Mouse (Mus musculus) midbrain, embryonic 13.5 days (tissue): ENCODE measurements at regions not wholly inside any gene's neighbourhood (a gene's known extent, or its start where the extent isn't known, plus 50 kb on each side); places are given as distances from the start of the nearest gene placed in this dataset.
A peak's percentile ranks its signal among the peaks of the same experiment; 100 is the strongest.

Experiments used
- ATAC-seq: fragments of 200-750 bp; cut with Nextera tagmentation; 2 replicates; pipeline ENCODE4 v1.8.0; 2017; ENCODE audit warnings: mild to moderate bottlenecking, moderate TSS enrichment, moderate library complexity
- H3K27ac ChIP-seq: fragments of 300-500 bp; sonication (generic); 2 replicates; pipeline ENCODE4 v1.5.1; 2015; ENCODE audit warnings: inconsistent platforms, mild to moderate bottlenecking, moderate library complexity
- H3K27me3 ChIP-seq: fragments of 300-500 bp; sonication (generic); 2 replicates; pipeline ENCODE4 v1.6.1; 2015; ENCODE audit warnings: mild to moderate bottlenecking, inconsistent platforms
- H3K36me3 ChIP-seq: fragments of 300-500 bp; sonication (generic); 2 replicates; pipeline ENCODE4 v1.6.1; 2015; ENCODE audit warnings: mild to moderate bottlenecking, inconsistent platforms
- H3K4me1 ChIP-seq: fragments of 300-500 bp; sonication (generic); replicated peaks from 2 replicates; pipeline ENCODE4 v1.6.1; 2015; ENCODE audit warnings: inconsistent platforms
- H3K4me2 ChIP-seq: fragments of 300-500 bp; sonication (generic); replicated peaks from 2 replicates; pipeline ENCODE4 v1.6.1; 2015; ENCODE audit warnings: moderate library complexity, mild to moderate bottlenecking, inconsistent platforms
- H3K4me3 ChIP-seq: fragments of 300-500 bp; sonication (generic); replicated peaks from 2 replicates; pipeline ENCODE4 v1.5.1; 2015; ENCODE audit warnings: mild to moderate bottlenecking, inconsistent platforms
- H3K9ac ChIP-seq: fragments of 300-500 bp; sonication (generic); replicated peaks from 2 replicates; pipeline ENCODE4 v1.6.1; 2015; ENCODE audit warnings: mild to moderate bottlenecking, inconsistent platforms
- H3K9me3 ChIP-seq: fragments of 300-500 bp; sonication (generic); 2 replicates; pipeline ENCODE4 v1.6.1; 2016; ENCODE audit warnings: mild to moderate bottlenecking, inconsistent platforms
- WGBS: fragments of 180-500 bp; shearing (Covaris S2); methylation state at CpG from one replicate; pipeline ENCODE4 v1.1.7; 2015; 5-methylcytosine and 5-hydroxymethylcytosine counted together

- Histone ChIP-seq H3K27ac (peak overlapping the region; percentile 87), H3K4me2 (peak overlapping the region; percentile 71), H3K27me3 (no peaks in the 10 kb centered on the region), H3K9ac (peak overlapping the region; percentile 51), H3K9me3 (no peaks in the 10 kb centered on the region), H3K4me3 (peak overlapping the region; percentile 42), H3K4me1 (peaks cover 30% of the 10 kb centered on the region), H3K36me3 (no peaks in the 10 kb centered on the region)
- WGBS, result under 1% methylated on average over 13 of the region's 13 CpGs
- ATAC-seq, result peak; percentile 96
These were observed 164.2 kb downstream of the Spry2 start for GRCm38 (mm10) chr14:105732221-105733012.

GRCm38 (mm10) chr14:105730786-105731185, 165.8 kb downstream of the Spry2 start:
- H3K27ac ChIP-seq, result no peak overlapping the region
- H3K4me1 ChIP-seq, result peaks cover 31% of the 10 kb centered on the region
- no peak overlapping the region for H3K4me3 ChIP-seq
- ATAC-seq, result peak; percentile 70
- H3K36me3 ChIP-seq, result no peaks in the 10 kb centered on the region
- H3K4me2 ChIP-seq, result peak overlapping the region; percentile 19; the same call in 1 of the 2 replicates
- no peak overlapping the region for H3K9ac ChIP-seq
- 12% methylated on average over 4 of the region's 4 CpGs for WGBS
- no peaks in the 10 kb centered on the region for H3K27me3 ChIP-seq
- H3K9me3 ChIP-seq, result no peaks in the 10 kb centered on the region

GRCm38 (mm10) chr14:105728841-105729240, 167.8 kb downstream of the Spry2 start:
- no peaks in the 10 kb centered on the region for H3K27me3 ChIP-seq
- peaks cover 32% of the 10 kb centered on the region for H3K4me1 ChIP-seq
- no peak for ATAC-seq
- H3K4me3 ChIP-seq, result no peak overlapping the region
- H3K27ac ChIP-seq, result no peak overlapping the region
- WGBS, result 94% methylated on average over 5 of the region's 5 CpGs
- no peaks in the 10 kb centered on the region for H3K9me3 ChIP-seq
- no peak overlapping the region for H3K9ac ChIP-seq
- H3K4me2 ChIP-seq, result no peak overlapping the region
- no peaks in the 10 kb centered on the region for H3K36me3 ChIP-seq

- Histone ChIP-seq H3K9me3 (no peaks in the 10 kb centered on the region), H3K27me3 (no peaks in the 10 kb centered on the region), H3K9ac (no peak overlapping the region), H3K36me3 (no peaks in the 10 kb centered on the region), H3K4me2 (no peak overlapping the region), H3K4me1 (peaks cover 5% of the 10 kb centered on the region), H3K4me3 (no peak overlapping the region), H3K27ac (no peak overlapping the region)
- WGBS, result 15% methylated on average over 8 of the region's 8 CpGs
- no peak for ATAC-seq
These were observed 170.9 kb downstream of the Spry2 start for GRCm38 (mm10) chr14:105725741-105726140.

GRCm38 (mm10) chr14:105722923-105723322, 173.7 kb downstream of the Spry2 start:
- Histone ChIP-seq H3K4me1 (0 out of 2 replicates have a peak, but pooled peaks cover 3% of the 10 kb centered on the region), H3K27me3 (no peaks in the 10 kb centered on the region), H3K4me3 (no peak overlapping the region), H3K9me3 (no peaks in the 10 kb centered on the region), H3K9ac (no peak overlapping the region), H3K36me3 (no peaks in the 10 kb centered on the region), H3K4me2 (no peak overlapping the region), H3K27ac (no peak overlapping the region)
- ATAC-seq, result no peak
- 84% methylated on average over 2 of the region's 2 CpGs for WGBS

GRCm38 (mm10) chr14:105721576-105721975, 175.0 kb downstream of the Spry2 start:
- Histone ChIP-seq H3K4me3 (no peak overlapping the region), H3K4me2 (no peak overlapping the region), H3K27ac (no peak overlapping the region), H3K4me1 (0 out of 2 replicates have a peak, but pooled peaks cover 3% of the 10 kb centered on the region), H3K9me3 (no peaks in the 10 kb centered on the region), H3K27me3 (no peaks in the 10 kb centered on the region), H3K36me3 (no peaks in the 10 kb centered on the region), H3K9ac (no peak overlapping the region)
- WGBS, result 90% methylated on average over 3 of the region's 3 CpGs
- no peak for ATAC-seq

- WGBS, result 83% methylated on average over 6 of the region's 6 CpGs
- Histone ChIP-seq H3K9ac (no peak overlapping the region), H3K4me1 (0 out of 2 replicates have a peak, but pooled peaks cover 3% of the 10 kb centered on the region), H3K27ac (no peak overlapping the region), H3K9me3 (no peaks in the 10 kb centered on the region), H3K36me3 (no peaks in the 10 kb centered on the region), H3K4me2 (no peak overlapping the region), H3K27me3 (no peaks in the 10 kb centered on the region), H3K4me3 (no peak overlapping the region)
- ATAC-seq, result no peak
These were observed 175.7 kb downstream of the Spry2 start for GRCm38 (mm10) chr14:105720816-105721510.

- WGBS, result 76% methylated on average over 6 of the region's 6 CpGs
- no peaks in the 10 kb centered on the region for H3K4me1 ChIP-seq
- no peaks in the 10 kb centered on the region for H3K9me3 ChIP-seq
- H3K4me2 ChIP-seq, result no peak overlapping the region
- no peaks in the 10 kb centered on the region for H3K27me3 ChIP-seq
- H3K27ac ChIP-seq, result no peak overlapping the region
- no peaks in the 10 kb centered on the region for H3K36me3 ChIP-seq
- H3K9ac ChIP-seq, result no peak overlapping the region
- no peak overlapping the region for H3K4me3 ChIP-seq
- ATAC-seq, result no peak
These were observed 177.8 kb downstream of the Spry2 start for GRCm38 (mm10) chr14:105718676-105719441.

- Histone ChIP-seq H3K27me3 (no peaks in the 10 kb centered on the region), H3K27ac (no peak overlapping the region), H3K4me2 (no peak overlapping the region), H3K9me3 (no peaks in the 10 kb centered on the region), H3K4me3 (no peak overlapping the region), H3K9ac (no peak overlapping the region), H3K36me3 (no peaks in the 10 kb centered on the region), H3K4me1 (no peaks in the 10 kb centered on the region)
- 84% methylated on average over 2 of the region's 2 CpGs for WGBS
- no peak for ATAC-seq
These were observed 178.8 kb downstream of the Spry2 start for GRCm38 (mm10) chr14:105717821-105718220.

GRCm38 (mm10) chr14:105708691-105709090, 187.9 kb downstream of the Spry2 start:
- H3K9me3 ChIP-seq, result no peaks in the 10 kb centered on the region
- H3K27me3 ChIP-seq, result no peaks in the 10 kb centered on the region
- 77% methylated on average over 2 of the region's 2 CpGs for WGBS
- H3K9ac ChIP-seq, result no peak overlapping the region
- H3K4me2 ChIP-seq, result no peak overlapping the region
- H3K36me3 ChIP-seq, result no peaks in the 10 kb centered on the region
- no peak overlapping the region for H3K4me3 ChIP-seq
- no peak for ATAC-seq
- H3K27ac ChIP-seq, result no peak overlapping the region
- no peaks in the 10 kb centered on the region for H3K4me1 ChIP-seq

- WGBS, result 95% methylated on average over 7 of the region's 7 CpGs
- Histone ChIP-seq H3K9me3 (no peaks in the 10 kb centered on the region), H3K27ac (no peak overlapping the region), H3K4me2 (no peak overlapping the region), H3K36me3 (no peaks in the 10 kb centered on the region), H3K9ac (no peak overlapping the region), H3K4me1 (no peaks in the 10 kb centered on the region), H3K4me3 (no peak overlapping the region), H3K27me3 (no peaks in the 10 kb centered on the region)
- ATAC-seq, result no peak
These were observed 189.9 kb downstream of the Spry2 start for GRCm38 (mm10) chr14:105706756-105707155.

- Histone ChIP-seq H3K4me3 (no peak overlapping the region), H3K4me2 (no peak overlapping the region), H3K27me3 (no peaks in the 10 kb centered on the region), H3K9ac (no peak overlapping the region), H3K36me3 (no peaks in the 10 kb centered on the region), H3K4me1 (no peaks in the 10 kb centered on the region; the same call in 1 of the 2 replicates), H3K27ac (no peak overlapping the region), H3K9me3 (no peaks in the 10 kb centered on the region)
- 26% methylated on average over 1 of the region's 1 CpGs for WGBS
- no peak for ATAC-seq
These were observed 198.0 kb downstream of the Spry2 start for GRCm38 (mm10) chr14:105698616-105699015.
